Mouse (Mus musculus): Measurements from ENCODE around the gene Rhbdd2. TPM values are rescaled to one million over a fixed set of nuclear protein-coding genes. Genes with fewer than 3 reads are reported as not detected.

Rhbdd2 gene
- total and polyA plus RNA-seq, 3 experiments: 3.7 to 21.3 (median 6.4) TPM

- Histone ChIP-seq H3K27me3 (replicated peaks) (no peaks in the 10 kb centered on the region), H3K9me3 (replicated peaks; ENCODE audit: low read length) (no peaks in the 10 kb centered on the region), H3K9ac (ENCODE audit: insufficient read depth, low read depth) (no peak overlapping the region), H3K4me3 (replicated peaks in 1 of 3; ENCODE audit: low read depth in 2 of 3, low read length in 2 of 3, poor library complexity in 1 of 3) (no peak overlapping the region), H3K79me2 (replicated peaks; ENCODE audit: control insufficient read depth, extremely low read depth, insufficient read depth, poor library complexity, severe bottlenecking) (no peaks in the 10 kb centered on the region), H3K36me3 (replicated peaks in 1 of 2; ENCODE audit: control insufficient read depth in 1 of 2, insufficient read depth in 1 of 2, low read length in 1 of 2) (no peaks in the 10 kb centered on the region), H3K4me2 (ENCODE audit: insufficient read depth, low read depth, poor library complexity, severe bottlenecking) (no peak overlapping the region), H3K4me1 (ENCODE audit: control insufficient read depth in 1 of 2, insufficient read depth in 2 of 2) (peaks cover 3 to 17% of the 10 kb centered on the region in 2 experiments; a peak in 2 of 4 replicates), H3K27ac (ENCODE audit: insufficient read depth, low read depth) (no peak overlapping the region)
- no peak for TF ChIP-seq USF2 (conservative IDR thresholded peaks at IDR 0.05; ENCODE audit: low read depth, low read length)
- no peak for DNase-seq (ENCODE audit: extremely low read depth)
- in situ Hi-C loops (cut with MboI; ENCODE audit: low pct_ligation_motif_present, low pct_unique_long_range_greater_than_20kb, low sequenced_read_pairs) (no loop called here), dilution Hi-C loops (cut with MboI; ENCODE audit: extremely low pct_ligation_motif_present, extremely low pct_unique_long_range_greater_than_20kb, low sequenced_read_pairs) (no loop called here)
Measured at GRCm38 (mm10) chr5:135651536-135651935, 19.1 kb downstream of the Rhbdd2 start.

- no peak overlapping the region for H3K4me2 ChIP-seq (ENCODE audit: insufficient read depth, low read depth, poor library complexity, severe bottlenecking)
- H3K4me1 ChIP-seq (ENCODE audit: control insufficient read depth in 1 of 2, insufficient read depth in 2 of 2): peaks cover 3 to 16% of the 10 kb centered on the region in 2 experiments; a peak in 2 of 4 replicates
- in situ Hi-C loops (cut with MboI; ENCODE audit: low pct_ligation_motif_present, low pct_unique_long_range_greater_than_20kb, low sequenced_read_pairs): no loop called here
- dilution Hi-C loops (cut with MboI; ENCODE audit: extremely low pct_ligation_motif_present, extremely low pct_unique_long_range_greater_than_20kb, low sequenced_read_pairs): no loop called here
- H3K79me2 ChIP-seq (replicated peaks; ENCODE audit: control insufficient read depth, extremely low read depth, insufficient read depth, poor library complexity, severe bottlenecking): no peaks in the 10 kb centered on the region
- no peak overlapping the region for H3K27ac ChIP-seq (ENCODE audit: insufficient read depth, low read depth)
- H3K27me3 ChIP-seq (replicated peaks): no peaks in the 10 kb centered on the region
- H3K9me3 ChIP-seq (replicated peaks; ENCODE audit: low read length): no peaks in the 10 kb centered on the region
- H3K36me3 ChIP-seq (replicated peaks in 1 of 2; ENCODE audit: control insufficient read depth in 1 of 2, insufficient read depth in 1 of 2, low read length in 1 of 2): no peaks in the 10 kb centered on the region
- H3K9ac ChIP-seq (ENCODE audit: insufficient read depth, low read depth): no peak overlapping the region
- DNase-seq (ENCODE audit: extremely low read depth): no peak
- TF ChIP-seq GABPA (IDR thresholded peaks at IDR 0.05; ENCODE audit: insufficient replicate concordance, low read depth, low read length): no peak
- TF ChIP-seq NRF1 (IDR thresholded peaks at IDR 0.05; ENCODE audit: low read depth, low read length): no peak
- no peak for TF ChIP-seq MYC (IDR thresholded peaks at IDR 0.05; ENCODE audit: low read depth, low read length)
- no peak for TF ChIP-seq SIN3A (IDR thresholded peaks at IDR 0.05; ENCODE audit: low read length)
- TF ChIP-seq JUN (IDR thresholded peaks at IDR 0.05; ENCODE audit: insufficient read depth, low read depth, low read length): no peak
- TF ChIP-seq MEF2A (IDR thresholded peaks at IDR 0.05; ENCODE audit: borderline replicate concordance, low read depth, low read length): no peak
- no peak for TF ChIP-seq TCF12 (IDR thresholded peaks at IDR 0.05; ENCODE audit: low read depth, low read length)
- TF ChIP-seq NELFE (IDR thresholded peaks at IDR 0.05; ENCODE audit: low read depth, low read length): no peak
- TF ChIP-seq POLR2AphosphoS2 (IDR thresholded peaks at IDR 0.05; ENCODE audit: low read depth, low read length): no peak
- TF ChIP-seq MAX (IDR thresholded peaks at IDR 0.05; ENCODE audit: low read length): no peak
- TF ChIP-seq USF2 (conservative IDR thresholded peaks at IDR 0.05; ENCODE audit: low read depth, low read length): no peak
- no peak for TF ChIP-seq SMC3 (IDR thresholded peaks at IDR 0.05; ENCODE audit: low read depth, low read length)
- TF ChIP-seq RCOR1 (conservative IDR thresholded peaks at IDR 0.05; ENCODE audit: low read depth, low read length): no peak
- TF ChIP-seq MAZ (IDR thresholded peaks at IDR 0.05; ENCODE audit: low read depth, low read length): no peak
- no peak for TF ChIP-seq ETS1 (conservative IDR thresholded peaks at IDR 0.05; ENCODE audit: low read depth, low read length)
- TF ChIP-seq UBTF (IDR thresholded peaks at IDR 0.05; ENCODE audit: low read depth, low read length): no peak
- H3K4me3 ChIP-seq (replicated peaks in 1 of 3; ENCODE audit: low read depth in 2 of 3, low read length in 2 of 3, poor library complexity in 1 of 3): no peak overlapping the region
Measured at GRCm38 (mm10) chr5:135653209-135653608, 20.8 kb downstream of the Rhbdd2 start.
